Mouse (Mus musculus) activated CD4-positive, CD25-positive, alpha-beta regulatory T cell, adult 9 weeks (primary cell): ENCODE data around the gene Obscn. TPM values are rescaled to one million over a fixed set of nuclear protein-coding genes. Genes with fewer than 3 reads are reported as not detected.

Source experiments
- polyA plus RNA-seq: library from polyadenylated mRNA; unstranded; fragments of 100-300 nt; shearing (Covaris generic); gene quantifications from one replicate; pipeline ENCODE4 v1.2.1, GENCODE M21; 2017

Obscn gene
- polyA plus RNA-seq = not detected

DNA sequence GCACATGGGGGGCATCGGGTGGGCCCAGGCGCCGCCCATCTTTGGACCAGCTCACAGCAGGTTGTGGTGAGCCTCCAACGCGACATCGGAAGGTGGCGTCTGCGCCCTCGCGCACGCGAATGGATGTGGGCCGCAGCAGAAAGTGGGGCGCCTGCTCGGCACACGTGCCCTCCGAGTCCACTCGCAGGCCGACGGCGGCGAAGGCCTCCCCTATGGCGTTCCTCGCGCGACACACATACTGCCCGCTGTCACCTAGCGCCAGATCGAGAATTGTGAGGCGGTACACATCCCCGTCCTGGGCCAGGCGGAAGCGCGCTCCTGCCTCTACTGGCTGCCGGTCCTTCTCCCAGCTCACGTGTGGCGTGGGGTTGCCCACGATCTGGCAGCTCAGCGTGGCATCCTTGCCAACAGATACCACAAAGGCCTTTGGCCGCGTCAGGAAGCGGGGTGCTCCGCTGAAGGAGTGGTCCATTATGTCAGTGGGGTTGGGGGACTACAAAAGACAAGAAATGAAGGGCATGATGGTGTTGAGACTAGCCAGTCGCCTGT lies at the start of gene Obscn:
TSS of gene Obscn (minus strand) at position 499 of the 549 bp plus-strand sequence.

GRCm38 (mm10) chr11:59182864-59183331 lies 46.7 kb upstream of the Obscn start, which contains the start of gene Gjc2:
Gjc2 (minus strand) TSS chr11:59183213.

DNA sequence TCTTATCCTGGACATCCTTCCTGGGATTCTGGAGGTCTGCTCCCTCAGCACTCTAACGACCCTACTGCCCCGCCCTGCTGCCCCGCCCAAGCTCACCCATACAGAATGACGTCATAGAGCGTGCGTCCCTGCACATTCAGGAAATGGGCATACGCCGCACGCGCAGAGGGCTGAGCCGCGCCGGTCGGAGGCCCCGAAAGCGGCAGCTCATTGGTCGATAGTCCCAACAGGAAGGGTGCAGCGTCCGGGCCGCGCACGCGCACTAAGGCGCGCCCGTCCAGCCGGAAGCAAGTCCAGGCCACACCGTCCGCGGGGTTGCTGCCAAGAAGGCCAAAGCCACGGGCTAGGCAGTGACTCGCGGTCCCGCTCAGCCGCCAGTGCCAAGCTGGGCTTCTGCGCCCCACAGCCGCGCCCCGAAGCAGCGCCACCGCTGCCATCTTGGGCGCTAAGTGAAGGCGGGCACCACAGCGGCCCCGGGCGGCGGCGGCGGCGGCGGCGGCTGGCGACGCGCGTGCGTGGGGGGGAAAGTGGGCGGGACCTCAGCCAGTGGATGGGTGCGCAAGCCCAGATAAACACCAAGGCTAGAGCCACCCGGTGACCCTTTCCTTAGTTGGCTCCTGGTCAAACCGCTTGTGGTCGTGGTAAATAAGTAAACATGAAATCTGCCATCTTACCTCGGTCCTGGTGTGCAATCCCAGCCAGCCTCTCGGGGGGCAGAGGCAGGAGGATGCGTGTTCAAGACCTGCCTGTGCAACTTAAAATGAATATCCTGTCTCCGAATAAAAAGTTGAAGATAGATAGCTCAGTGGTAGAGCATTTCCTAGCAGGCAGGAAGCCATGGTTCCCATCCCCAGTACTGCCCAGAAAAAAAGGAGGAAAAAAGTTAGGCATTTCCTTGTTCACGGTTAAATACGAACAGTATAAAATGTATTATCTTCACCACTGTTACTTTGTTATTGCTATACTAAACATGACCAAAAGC lies 27.3 kb upstream of the Obscn start, which contains the start of gene Iba57:
TSS of gene Iba57 (minus strand) at position 485 of the 982 bp plus-strand sequence.

DNA sequence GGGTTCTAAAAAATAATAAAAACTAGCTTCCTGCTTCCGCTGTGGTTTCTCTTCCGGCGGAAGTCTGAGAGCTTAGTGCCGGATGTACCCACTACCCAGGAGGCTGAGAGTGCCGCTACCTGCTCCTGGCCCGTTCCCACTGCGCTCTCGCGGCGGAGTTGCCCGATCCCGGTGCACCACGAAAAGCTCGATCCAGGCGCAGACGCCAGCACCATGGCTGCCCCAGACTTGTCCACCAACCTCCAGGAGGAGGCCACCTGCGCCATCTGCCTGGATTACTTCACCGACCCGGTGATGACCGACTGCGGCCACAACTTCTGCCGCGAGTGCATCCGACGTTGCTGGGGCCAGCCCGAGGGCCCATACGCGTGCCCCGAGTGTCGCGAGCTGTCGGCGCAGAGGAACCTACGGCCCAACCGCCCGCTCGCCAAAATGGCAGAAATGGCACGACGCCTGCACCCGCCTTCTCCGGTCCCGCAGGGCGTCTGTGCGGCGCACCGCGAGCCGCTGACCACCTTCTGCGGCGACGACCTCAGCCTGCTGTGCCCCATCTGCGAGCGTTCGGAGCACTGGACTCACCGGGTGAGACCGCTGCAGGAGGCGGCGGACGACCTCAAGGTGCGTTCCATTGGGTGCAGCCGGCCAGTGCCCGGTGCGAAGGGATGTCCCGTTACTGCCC lies 158.0 kb downstream of the Obscn start, which contains the start of gene Trim11:
TSS of gene Trim11 (plus strand) at position 67 of the 679 bp plus-strand sequence.

DNA sequence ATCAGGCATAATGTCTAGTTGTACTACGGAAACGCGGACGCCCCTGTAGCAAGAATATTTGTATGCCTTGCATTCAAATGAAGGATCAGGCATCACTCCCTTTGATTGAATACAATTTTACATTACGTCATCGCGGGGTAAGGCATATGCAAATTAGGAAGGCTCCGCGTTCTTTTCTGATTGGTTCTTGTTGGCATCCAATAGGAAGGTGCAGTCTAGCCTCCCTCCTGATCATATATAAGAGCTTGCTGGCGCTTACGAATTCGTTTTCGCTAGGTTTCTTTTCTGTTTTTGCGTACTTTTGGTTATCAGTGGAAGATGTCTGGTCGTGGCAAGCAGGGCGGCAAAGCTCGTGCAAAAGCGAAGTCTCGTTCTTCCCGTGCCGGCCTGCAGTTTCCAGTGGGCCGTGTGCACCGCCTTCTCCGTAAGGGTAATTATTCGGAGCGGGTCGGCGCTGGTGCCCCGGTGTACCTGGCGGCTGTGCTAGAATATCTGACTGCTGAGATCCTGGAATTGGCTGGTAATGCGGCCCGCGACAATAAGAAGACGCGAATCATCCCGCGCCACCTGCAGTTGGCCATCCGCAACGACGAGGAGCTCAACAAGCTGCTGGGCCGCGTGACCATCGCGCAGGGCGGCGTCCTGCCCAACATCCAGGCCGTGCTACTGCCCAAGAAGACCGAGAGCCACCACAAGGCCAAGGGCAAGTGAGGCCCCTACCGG lies 181.6 kb downstream of the Obscn start, which contains the start of the genes Hist3h2a and Trim17:
TSS of gene Hist3h2a (plus strand) at position 266 of the 723 bp plus-strand sequence.
TSS of gene Trim17 (plus strand) at position 266 of the 723 bp plus-strand sequence.

GRCm38 (mm10) chr11:58948542-58949479 lies 187.4 kb downstream of the Obscn start, which contains the start of gene Hist3h2ba:
Hist3h2ba (plus strand) TSS chr11:58948920.

Other genes with a start within 250 kb of the Obscn start
- gene Zfp39, start 232.2 kb downstream of the Obscn start, polyA plus RNA-seq = 12.4 TPM
- gene Btnl10, start 218.5 kb downstream of the Obscn start, polyA plus RNA-seq = 0.32 TPM
- gene Rnf187, start 197.5 kb downstream of the Obscn start, polyA plus RNA-seq = 11.3 TPM
- gene Hist3h2ba, start 187.5 kb downstream of the Obscn start, polyA plus RNA-seq = 21.6 TPM
- gene Hist3h2a, start 181.7 kb downstream of the Obscn start, polyA plus RNA-seq = 22.1 TPM
- 0.26 TPM for gene Trim17, start 181.7 kb downstream of the Obscn start, polyA plus RNA-seq
- gene Trim11, start 158.3 kb downstream of the Obscn start, polyA plus RNA-seq = 33.6 TPM
- 2.3 TPM for gene Iba57, start 27.3 kb upstream of the Obscn start, polyA plus RNA-seq
- gene Gjc2, start 46.8 kb upstream of the Obscn start, polyA plus RNA-seq = not detected
- gene Guk1, start 55.8 kb upstream of the Obscn start, polyA plus RNA-seq = 79.9 TPM
- gene Mrpl55, start 66.1 kb upstream of the Obscn start, polyA plus RNA-seq = 51.4 TPM
- 28.9 TPM for gene 2310033P09Rik, start 71.9 kb upstream of the Obscn start, polyA plus RNA-seq
- gene Arf1, start 91.9 kb upstream of the Obscn start, polyA plus RNA-seq = 499 TPM
- not detected for gene Wnt3a, start 154.3 kb upstream of the Obscn start, polyA plus RNA-seq
- not detected for gene Wnt9a, start 170.5 kb upstream of the Obscn start, polyA plus RNA-seq
- gene Prss38, start 239.3 kb upstream of the Obscn start, polyA plus RNA-seq = not detected